Mouse (Mus musculus) limb, embryonic 11.5 days (tissue): ENCODE measurements around the gene Fbxw25. TPM values are rescaled to one million over a fixed set of nuclear protein-coding genes. Genes with fewer than 3 reads are reported as not detected.
"Not testable (repeated sequence)": the region's sequence is repeated elsewhere in the genome, so short reads cannot be mapped to it uniquely, and the experiment has no call there.

Experiments
- ATAC-seq: fragments of 200-750 bp; cut with Nextera tagmentation; 2 replicates; pipeline ENCODE4 v1.8.0; 2017; ENCODE audit warnings: low read depth; ENCODE audit not compliant: insufficient number of reproducible peaks, low FRiP score, low TSS enrichment
- DNase-seq: peaks from one replicate; pipeline ENCODE4 v3.0.0-alpha.2; 2015; ENCODE audit warnings: low spot score
- H3K27ac ChIP-seq: fragments of 300-500 bp; sonication (generic); replicated peaks from 2 replicates; pipeline ENCODE4 v1.5.1; 2014; ENCODE audit warnings: low read depth, mild to moderate bottlenecking, low read length
- H3K27me3 ChIP-seq: fragments of 300-500 bp; sonication (generic); 2 replicates; pipeline ENCODE4 v1.6.1; 2014; ENCODE audit warnings: mild to moderate bottlenecking, low read length, mixed read lengths; ENCODE audit not compliant: control insufficient read depth, insufficient read depth
- H3K36me3 ChIP-seq: fragments of 300-500 bp; sonication (generic); 2 replicates; pipeline ENCODE4 v1.6.1; 2014; ENCODE audit warnings: mild to moderate bottlenecking, low read length, moderate library complexity, mixed read lengths; ENCODE audit not compliant: control insufficient read depth, insufficient read depth
- H3K4me1 ChIP-seq: fragments of 300-500 bp; sonication (generic); 2 replicates; pipeline ENCODE4 v1.6.1; 2014; ENCODE audit warnings: low read length, mixed read lengths; ENCODE audit not compliant: control insufficient read depth, insufficient read depth
- H3K4me2 ChIP-seq: fragments of 300-500 bp; sonication (generic); 2 replicates; pipeline ENCODE4 v1.6.1; 2014; ENCODE audit warnings: low read depth, mild to moderate bottlenecking, moderate library complexity; ENCODE audit not compliant: severe bottlenecking
- H3K4me3 ChIP-seq: fragments of 300-500 bp; sonication (generic); 2 replicates; pipeline ENCODE4 v1.5.1; 2014; ENCODE audit warnings: low read depth, low read length
- H3K9ac ChIP-seq: fragments of 300-500 bp; sonication (generic); 2 replicates; pipeline ENCODE4 v1.6.1; 2014; ENCODE audit warnings: mild to moderate bottlenecking, low read length
- H3K9me3 ChIP-seq: fragments of 300-500 bp; sonication (generic); 2 replicates; pipeline ENCODE4 v1.6.1; 2016; ENCODE audit warnings: low read length; ENCODE audit not compliant: control insufficient read depth
- WGBS: fragments of 180-500 bp; shearing (Covaris S2); extraction: QIAGEN DNeasy Blood & Tissue Kit; methylation state at CpG from one replicate; pipeline ENCODE4 v1.1.7; 2014; 5-methylcytosine and 5-hydroxymethylcytosine counted together
- polyA plus RNA-seq: library from polyadenylated mRNA; unstranded; fragments of >200 nt; fragmentation: Nextera tagmentation; extraction: Ambion mirVana; gene quantifications from 2 replicates; pipeline ENCODE4 v1.2.1, GENCODE M21; 2014

Gene Fbxw25
- not detected in 2 replicates for polyA plus RNA-seq

- H3K4me3 ChIP-seq, DNase-seq, H3K36me3 ChIP-seq, H3K27ac ChIP-seq, H3K4me2 ChIP-seq, H3K4me1 ChIP-seq, H3K9me3 ChIP-seq, H3K27me3 ChIP-seq, H3K9ac ChIP-seq, ATAC-seq: not testable (repeated sequence)
- 74% methylated on average over 2 of the region's 2 CpGs for WGBS
Observed at GRCm38 (mm10) chr9:109664552-109664951, at the start of gene Fbxw25. TSS of gene Fbxw25 (minus strand) at chr9:109664652.

- not testable (repeated sequence) for H3K4me2 ChIP-seq, H3K9me3 ChIP-seq, H3K4me3 ChIP-seq, DNase-seq, H3K4me1 ChIP-seq, H3K27me3 ChIP-seq, H3K27ac ChIP-seq, H3K36me3 ChIP-seq, H3K9ac ChIP-seq, ATAC-seq
- WGBS = 78% methylated on average over 4 of the region's 4 CpGs
Observed at GRCm38 (mm10) chr9:109702600-109702999, 38.1 kb upstream of the Fbxw25 start, which contains the start of gene Fbxw18. TSS of gene Fbxw18 (minus strand) at chr9:109702700.

GRCm38 (mm10) chr9:109685299-109685698, 20.8 kb upstream of the Fbxw25 start:
- H3K27me3 ChIP-seq = no peaks in the 10 kb centered on the region
- DNase-seq (peak; percentile 49), ATAC-seq (no peak)
- H3K4me1 ChIP-seq = no peaks in the 10 kb centered on the region
- no peak overlapping the region for H3K27ac ChIP-seq
- 4% methylated on average over 1 of the region's 1 CpGs for WGBS
- no peak overlapping the region for H3K9ac ChIP-seq
- H3K4me3 ChIP-seq = no peak overlapping the region
- H3K9me3 ChIP-seq = no peaks in the 10 kb centered on the region
- no peak overlapping the region for H3K4me2 ChIP-seq
- H3K36me3 ChIP-seq = no peaks in the 10 kb centered on the region

- not testable (repeated sequence) for H3K9me3 ChIP-seq, H3K36me3 ChIP-seq, H3K4me1 ChIP-seq, ATAC-seq, H3K4me3 ChIP-seq, H3K4me2 ChIP-seq, H3K27ac ChIP-seq, H3K9ac ChIP-seq, DNase-seq, H3K27me3 ChIP-seq
- 87% methylated on average over 2 of the region's 2 CpGs for WGBS
Observed at GRCm38 (mm10) chr9:109625957-109626356, 38.5 kb downstream of the Fbxw25 start, which contains the start of gene Fbxw24. TSS of gene Fbxw24 (minus strand) at chr9:109626057.

GRCm38 (mm10) chr9:109606837-109607236, 57.6 kb downstream of the Fbxw25 start:
- H3K36me3 ChIP-seq, H3K27ac ChIP-seq, H3K4me1 ChIP-seq, H3K9me3 ChIP-seq, H3K4me2 ChIP-seq, ATAC-seq, H3K27me3 ChIP-seq, H3K4me3 ChIP-seq, H3K9ac ChIP-seq: not testable (repeated sequence)
- WGBS = 49% methylated on average over 5 of the region's 5 CpGs
- DNase-seq = peak; percentile 29

GRCm38 (mm10) chr9:109602128-109602527, 62.3 kb downstream of the Fbxw25 start:
- WGBS = 58% methylated on average over 2 of the region's 2 CpGs
- H3K36me3 ChIP-seq, H3K9ac ChIP-seq, H3K9me3 ChIP-seq, H3K4me2 ChIP-seq, H3K27ac ChIP-seq, H3K4me3 ChIP-seq, ATAC-seq, H3K27me3 ChIP-seq, H3K4me1 ChIP-seq: not testable (repeated sequence)
- DNase-seq = peak; percentile 17

- Histone ChIP-seq H3K27me3 (no peaks in the 10 kb centered on the region), H3K36me3 (no peaks in the 10 kb centered on the region), H3K4me1 (no peaks in the 10 kb centered on the region), H3K9me3 (no peaks in the 10 kb centered on the region), H3K4me3 (no peak overlapping the region), H3K9ac (no peak overlapping the region), H3K27ac (no peak overlapping the region), H3K4me2 (no peak overlapping the region)
- no peak for DNase-seq
- ATAC-seq = no peak
Observed at GRCm38 (mm10) chr9:109597226-109597625, 67.2 kb downstream of the Fbxw25 start.

Other genes with a start within 250 kb of the Fbxw25 start
- gene Fbxw16, start 215.5 kb downstream of the Fbxw25 start, polyA plus RNA-seq = not detected in 2 replicates
- not detected in 2 replicates for gene Fbxw19, start 168.8 kb downstream of the Fbxw25 start, polyA plus RNA-seq
- gene Fbxw15, start 96.4 kb downstream of the Fbxw25 start, polyA plus RNA-seq = not detected in 2 replicates
- gene Fbxw24, start 38.6 kb downstream of the Fbxw25 start, polyA plus RNA-seq = not detected in 2 replicates
- not detected in 2 replicates for gene Fbxw18, start 38.0 kb upstream of the Fbxw25 start, polyA plus RNA-seq
- gene Fbxw26, start 81.4 kb upstream of the Fbxw25 start, polyA plus RNA-seq = not detected in 2 replicates
- gene Fbxw27, start 126.0 kb upstream of the Fbxw25 start, polyA plus RNA-seq = not detected in 2 replicates
- not detected in 2 replicates for gene Spink8, start 147.6 kb upstream of the Fbxw25 start, polyA plus RNA-seq
- gene Nme6, start 168.1 kb upstream of the Fbxw25 start, polyA plus RNA-seq = 84.8 and 91.5 TPM in 2 replicates
- gene Camp, start 185.0 kb upstream of the Fbxw25 start, polyA plus RNA-seq = 0.61 TPM in 1 of 2 replicates, not detected in the other
- gene Cdc25a, start 210.9 kb upstream of the Fbxw25 start, polyA plus RNA-seq = 42.8 and 50.2 TPM in 2 replicates